Mouse (Mus musculus): ENCODE results near the gene Gpbp1l1. TPM values are rescaled to one million over a fixed set of nuclear protein-coding genes. Genes with fewer than 3 reads are reported as not detected.

Gpbp1l1 gene
- polyA plus RNA-seq, 1 experiment from 2014 or later, result 16.3 TPM

- no peaks in the 10 kb centered on the region for H3K36me3 ChIP-seq (ENCODE audit: control insufficient read depth, insufficient read depth, low read length)
- 0% methylated on average over 13 of the region's 13 CpGs for WGBS
- peak overlapping the region; percentile 96 for H3K27ac ChIP-seq (ENCODE audit: low read length)
- peak; percentile 95 for ATAC-seq
- H3K4me2 ChIP-seq (ENCODE audit: low read length), result peak overlapping the region; percentile 83
- peak overlapping the region; percentile 86 for H3K9ac ChIP-seq (ENCODE audit: low read depth, low read length)
- peaks cover 21% of the 10 kb centered on the region for H3K4me1 ChIP-seq (ENCODE audit: control insufficient read depth, insufficient read depth, low read length)
- H3K9me3 ChIP-seq (replicated peaks; ENCODE audit: control insufficient read depth, low read length, poor library complexity, severe bottlenecking), result no peaks in the 10 kb centered on the region
- H3K4me3 ChIP-seq (ENCODE audit: low read depth, low read length), result peak overlapping the region; percentile 99
- no peaks in the 10 kb centered on the region for H3K27me3 ChIP-seq (ENCODE audit: control insufficient read depth, insufficient read depth, low read depth, low read length)
Observed at GRCm38 (mm10) chr4:116627359-116627716, 69.9 kb downstream of the Gpbp1l1 start.

GRCm38 (mm10) chr4:116627722-116628662 lies 70.5 kb downstream of the Gpbp1l1 start, which contains the start of gene Nasp:
Gene Nasp, minus strand, starts transcription at chr4:116627941.
- Histone ChIP-seq H3K4me3 (ENCODE audit: low read depth, low read length) (peak within 1 kb of the TSS; percentile 99), H3K9me3 (replicated peaks; ENCODE audit: control insufficient read depth, low read length, poor library complexity, severe bottlenecking) (no peaks in the 10 kb centered on the region), H3K4me2 (ENCODE audit: low read length) (peak within 1 kb of the TSS; percentile 83), H3K36me3 (ENCODE audit: control insufficient read depth, insufficient read depth, low read length) (no peaks in the 10 kb centered on the region), H3K9ac (ENCODE audit: low read depth, low read length) (peak within 1 kb of the TSS; percentile 86), H3K4me1 (ENCODE audit: control insufficient read depth, insufficient read depth, low read length) (peaks cover 21% of the 10 kb centered on the region), H3K27me3 (ENCODE audit: control insufficient read depth, insufficient read depth, low read depth, low read length) (no peaks in the 10 kb centered on the region), H3K27ac (ENCODE audit: low read length) (peak within 1 kb of the TSS; percentile 96)
- ATAC-seq, result peak; percentile 89
- WGBS, result 9% methylated on average over 23 of the region's 23 CpGs

- ATAC-seq, result no peak; the same call in 1 of the 2 replicates
- Histone ChIP-seq H3K36me3 (ENCODE audit: control insufficient read depth, insufficient read depth, low read length) (peaks cover 30% of the 10 kb centered on the region), H3K9ac (ENCODE audit: low read depth, low read length) (no peak overlapping the region), H3K4me1 (ENCODE audit: control insufficient read depth, insufficient read depth, low read length) (no peaks in the 10 kb centered on the region), H3K27me3 (ENCODE audit: control insufficient read depth, insufficient read depth, low read depth, low read length) (no peaks in the 10 kb centered on the region), H3K9me3 (replicated peaks; ENCODE audit: control insufficient read depth, low read length, poor library complexity, severe bottlenecking) (no peaks in the 10 kb centered on the region), H3K27ac (ENCODE audit: low read length) (no peak overlapping the region), H3K4me3 (ENCODE audit: low read depth, low read length) (no peak overlapping the region), H3K4me2 (ENCODE audit: low read length) (no peak overlapping the region)
- 85% methylated on average over 1 of the region's 1 CpGs for WGBS
Observed at GRCm38 (mm10) chr4:116635197-116635596, 77.7 kb downstream of the Gpbp1l1 start.

- H3K36me3 ChIP-seq (ENCODE audit: control insufficient read depth, insufficient read depth, low read length), result peaks cover 48% of the 10 kb centered on the region
Observed at GRCm38 (mm10) chr4:116638821-116639220, 81.4 kb downstream of the Gpbp1l1 start.

GRCm38 (mm10) chr4:116642071-116642470 lies 84.6 kb downstream of the Gpbp1l1 start:
- Histone ChIP-seq H3K9ac (ENCODE audit: low read depth, low read length) (no peak overlapping the region), H3K9me3 (replicated peaks; ENCODE audit: control insufficient read depth, low read length, poor library complexity, severe bottlenecking) (no peaks in the 10 kb centered on the region), H3K4me2 (ENCODE audit: low read length) (no peak overlapping the region), H3K27me3 (ENCODE audit: control insufficient read depth, insufficient read depth, low read depth, low read length) (no peaks in the 10 kb centered on the region), H3K36me3 (ENCODE audit: control insufficient read depth, insufficient read depth, low read length) (peaks cover 35% of the 10 kb centered on the region), H3K4me3 (ENCODE audit: low read depth, low read length) (no peak overlapping the region), H3K27ac (ENCODE audit: low read length) (no peak overlapping the region), H3K4me1 (ENCODE audit: control insufficient read depth, insufficient read depth, low read length) (peaks cover 3% of the 10 kb centered on the region)
- WGBS, result 88% methylated on average over 1 of the region's 1 CpGs
- no peak for ATAC-seq

More at GRCm38 (mm10) chr4:116638821-116639220, 81.4 kb downstream of the Gpbp1l1 start:
- H3K9me3 ChIP-seq (replicated peaks; ENCODE audit: control insufficient read depth, low read length, poor library complexity, severe bottlenecking), result no peaks in the 10 kb centered on the region
- ATAC-seq, result no peak
- 98% methylated on average over 6 of the region's 6 CpGs for WGBS
- H3K4me1 ChIP-seq (ENCODE audit: control insufficient read depth, insufficient read depth, low read length), result no peaks in the 10 kb centered on the region
- H3K27me3 ChIP-seq (ENCODE audit: control insufficient read depth, insufficient read depth, low read depth, low read length), result no peaks in the 10 kb centered on the region
- H3K27ac ChIP-seq (ENCODE audit: low read length), result no peak overlapping the region
- no peak overlapping the region for H3K4me2 ChIP-seq (ENCODE audit: low read length)
- no peak overlapping the region for H3K9ac ChIP-seq (ENCODE audit: low read depth, low read length)
- no peak overlapping the region for H3K4me3 ChIP-seq (ENCODE audit: low read depth, low read length)

Other genes with a start within 250 kb of the Gpbp1l1 start
- 47.2 and 52.4 TPM in 2 replicates for gene Mast2, start 93.5 kb upstream of the Gpbp1l1 start, polyA plus RNA-seq (2015; fragmentation: Nextera tagmentation; extraction: Ambion mirVana)
- 13.6 and 14.7 TPM in 2 replicates for gene Ipp, start 50.1 kb upstream of the Gpbp1l1 start, polyA plus RNA-seq (2015; fragmentation: Nextera tagmentation; extraction: Ambion mirVana)
- 20.1 and 26.2 TPM in 2 replicates for gene Tmem69, start 1.7 kb upstream of the Gpbp1l1 start, polyA plus RNA-seq (2015; fragmentation: Nextera tagmentation; extraction: Ambion mirVana)
- gene Ccdc17, start 39.0 kb downstream of the Gpbp1l1 start, polyA plus RNA-seq (2015; fragmentation: Nextera tagmentation; extraction: Ambion mirVana), result 5.9 and 6.0 TPM in 2 replicates
- gene Nasp, start 70.3 kb downstream of the Gpbp1l1 start, polyA plus RNA-seq (2015; fragmentation: Nextera tagmentation; extraction: Ambion mirVana), result 87.1 and 98.0 TPM in 2 replicates
- 661 and 697 TPM in 2 replicates for gene Akr1a1, start 94.0 kb downstream of the Gpbp1l1 start, polyA plus RNA-seq (2015; fragmentation: Nextera tagmentation; extraction: Ambion mirVana)
- gene Prdx1, start 127.9 kb downstream of the Gpbp1l1 start, polyA plus RNA-seq (2015; fragmentation: Nextera tagmentation; extraction: Ambion mirVana), result 410 and 427 TPM in 2 replicates
- 20.9 and 21.6 TPM in 2 replicates for gene Mmachc, start 150.7 kb downstream of the Gpbp1l1 start, polyA plus RNA-seq (2015; fragmentation: Nextera tagmentation; extraction: Ambion mirVana)
- 10.1 and 10.7 TPM in 2 replicates for gene Ccdc163, start 150.9 kb downstream of the Gpbp1l1 start, polyA plus RNA-seq (2015; fragmentation: Nextera tagmentation; extraction: Ambion mirVana)
- 2.0 and 2.7 TPM in 2 replicates for gene Tesk2, start 163.3 kb downstream of the Gpbp1l1 start, polyA plus RNA-seq (2015; fragmentation: Nextera tagmentation; extraction: Ambion mirVana)
- 32.5 and 34.5 TPM in 2 replicates for gene Toe1, start 250.0 kb downstream of the Gpbp1l1 start, polyA plus RNA-seq (2015; fragmentation: Nextera tagmentation; extraction: Ambion mirVana)

Measured in midbrain, embryonic 16.5 days (tissue).